Mouse (Mus musculus) MN1 (cell line): ENCODE measurements around the gene Dbndd1.
"Not testable (repeated sequence)": the region's sequence is repeated elsewhere in the genome, so short reads cannot be mapped to it uniquely, and the experiment has no call there.

Source experiments
- DNase-seq: peaks from one replicate; pipeline ENCODE4 v3.0.0-alpha.2; 2016; ENCODE audit warnings: low spot score

Gene Dbndd1

GRCm38 (mm10) chr8:123497699-123498098 is 17.6 kb downstream of the Dbndd1 start:
- DNase-seq: no peak

- DNase-seq: no peak
Measured at GRCm38 (mm10) chr8:123492898-123493297, 22.4 kb downstream of the Dbndd1 start.

GRCm38 (mm10) chr8:123491280-123492075 is 23.8 kb downstream of the Dbndd1 start:
- no peak for DNase-seq

- no peak for DNase-seq
Measured at GRCm38 (mm10) chr8:123482627-123483026, 32.6 kb downstream of the Dbndd1 start.

- peak; percentile 74 for DNase-seq
Measured at GRCm38 (mm10) chr8:123478456-123479218, 36.6 kb downstream of the Dbndd1 start.

GRCm38 (mm10) chr8:123477737-123478258 is 37.5 kb downstream of the Dbndd1 start, which contains the start of gene Afg3l1:
TSS of gene Afg3l1 (plus strand) at chr8:123477903.
- DNase-seq: peak; percentile 98

GRCm38 (mm10) chr8:123476911-123477736 is 38.1 kb downstream of the Dbndd1 start:
- no peak for DNase-seq

- not testable (repeated sequence) for DNase-seq
Measured at GRCm38 (mm10) chr8:123474549-123474948, 40.7 kb downstream of the Dbndd1 start.

- DNase-seq: not testable (repeated sequence)
Measured at GRCm38 (mm10) chr8:123472991-123473390, 42.3 kb downstream of the Dbndd1 start.

- DNase-seq: no peak
Measured at GRCm38 (mm10) chr8:123467476-123467875, 47.8 kb downstream of the Dbndd1 start.

GRCm38 (mm10) chr8:123463651-123464050 is 51.6 kb downstream of the Dbndd1 start:
- no peak for DNase-seq
